Mouse (Mus musculus): Measurements from ENCODE around the gene Scnm1. TPM values are rescaled to one million over a fixed set of nuclear protein-coding genes. Genes with fewer than 3 reads are reported as not detected.

Gene Scnm1
- polyA plus RNA-seq (2012; rRNA removed) (22.4 and 33.1 TPM in 2 replicates), polyA plus RNA-seq (2014; fragmentation: Nextera tagmentation; extraction: Ambion mirVana) (23.1 and 24.8 TPM in 2 replicates)

DNA sequence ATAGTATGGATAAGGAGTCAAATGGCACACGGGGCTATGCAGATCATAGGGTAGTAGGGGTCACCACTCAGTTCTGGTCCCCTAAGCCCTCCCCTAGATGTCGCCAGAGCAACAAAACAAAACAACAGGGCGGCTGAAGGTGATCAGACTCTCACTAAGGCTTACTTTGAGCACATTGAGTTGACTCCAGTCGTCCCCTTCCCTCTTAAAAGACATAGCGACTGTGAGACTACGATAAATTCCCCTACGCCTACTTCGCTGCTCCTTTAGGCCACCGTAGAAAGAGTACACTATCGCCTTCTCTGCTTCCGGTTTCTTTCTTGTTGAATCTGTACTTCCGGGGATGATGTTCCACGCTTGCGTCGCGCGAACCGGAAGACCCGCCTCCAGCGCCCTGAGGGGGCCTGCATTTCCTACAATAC, at the start of gene Scnm1, which contains the start of gene Lysmd1:
Gene Scnm1, minus strand, starts transcription at position 332 of the 422 bp plus-strand sequence.
Gene Lysmd1, plus strand, starts transcription at position 409 of the 422 bp plus-strand sequence.
- ATAC-seq (ENCODE audit: insufficient read depth) (peak; percentile 92), DNase-seq (ENCODE audit: low read depth in 3 of 3, low spot score in 3 of 3) (peak; percentile 91 to 95 (median 94))
- Histone ChIP-seq H3K27ac (peak within 1 kb of the TSS; percentile 54), H3K27me3 (ENCODE audit: control insufficient read depth, insufficient read depth, low read length) (no peaks in the 10 kb centered on the region), H3K36me3 (replicated peaks; ENCODE audit: control insufficient read depth, insufficient read depth, low read depth) (no peaks in the 10 kb centered on the region), H3K9ac (replicated peaks) (peak within 1 kb of the TSS; percentile 82), H3K4me3 (ENCODE audit: insufficient read depth in 1 of 2, low read depth in 2 of 2, low read length in 2 of 2) (peak within 1 kb of the TSS; percentile 72 to 99), H3K9me3 (ENCODE audit: control insufficient read depth, low read length) (no peaks in the 10 kb centered on the region), H3K4me1 (replicated peaks; ENCODE audit: control insufficient read depth in 2 of 2, insufficient read depth in 2 of 2, low read length in 1 of 2) (peaks cover 10 to 18% of the 10 kb centered on the region in 2 experiments), H3K4me2 (ENCODE audit: low read depth) (peak within 1 kb of the TSS; percentile 96)
- WGBS (ENCODE audit: insufficient replicate concordance): under 1% methylated on average over 20 of the region's 20 CpGs
- peak; percentile 1; the same call in 1 of the 2 replicates for TF ChIP-seq CTCF (IDR thresholded peaks at IDR 0.05; ENCODE audit: low read depth)
- peak; percentile 13; the same call in 1 of the 2 replicates for TF ChIP-seq EP300 (IDR thresholded peaks at IDR 0.05; ENCODE audit: low read depth)

DNA sequence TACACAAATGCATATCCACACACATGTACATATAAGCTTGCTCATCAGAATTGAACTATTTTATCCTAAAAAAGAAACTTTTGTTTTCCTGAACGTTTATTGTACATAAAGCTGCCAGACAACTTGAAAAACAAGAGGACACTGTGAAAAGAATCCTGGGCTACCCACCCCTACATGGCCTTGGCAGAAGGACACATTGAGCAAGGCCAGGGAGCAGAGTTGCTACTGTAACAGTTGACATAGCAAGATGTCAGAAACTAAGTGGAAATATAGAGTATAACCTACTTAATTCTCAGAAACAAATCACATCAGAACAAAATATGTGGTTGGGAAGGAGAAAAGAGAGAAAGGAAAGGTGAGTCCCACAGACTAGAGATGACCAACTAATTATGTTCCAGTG, 48.0 kb upstream of the Scnm1 start:
- 58% methylated on average over 1 of the region's 1 CpGs for WGBS (ENCODE audit: insufficient replicate concordance)
- no peak for ATAC-seq (ENCODE audit: insufficient read depth)

DNA sequence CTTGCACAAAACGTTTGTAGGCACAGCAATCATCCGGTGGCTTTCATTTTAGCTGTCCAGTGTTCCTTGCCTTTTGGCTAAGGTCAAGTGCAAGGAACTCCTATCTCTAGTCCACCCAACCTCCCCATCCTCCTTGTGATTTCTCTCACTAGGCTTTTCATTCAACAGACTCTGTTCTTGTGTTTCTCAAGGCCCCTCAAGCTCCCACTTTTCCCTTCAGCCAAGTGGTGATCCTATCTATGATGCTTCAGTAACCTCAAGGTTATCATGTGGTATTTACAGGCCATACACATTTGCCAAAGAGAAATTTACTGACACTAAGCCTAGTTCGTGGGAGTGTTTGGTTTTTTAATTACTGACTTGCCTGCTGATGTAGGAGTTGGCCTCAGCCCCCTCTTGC, 46.1 kb upstream of the Scnm1 start:
- no peak for ATAC-seq (ENCODE audit: insufficient read depth)
- no peaks in the 10 kb centered on the region for H3K4me1 ChIP-seq (replicated peaks; ENCODE audit: control insufficient read depth in 2 of 2, insufficient read depth in 2 of 2, low read length in 1 of 2)
- H3K36me3 ChIP-seq (replicated peaks; ENCODE audit: control insufficient read depth, insufficient read depth, low read depth): peaks cover 9% of the 10 kb centered on the region
- no peak for DNase-seq (ENCODE audit: low read depth in 3 of 3, low spot score in 3 of 3)
- no peak overlapping the region for H3K4me2 ChIP-seq (ENCODE audit: low read depth)
- H3K9me3 ChIP-seq (ENCODE audit: control insufficient read depth, low read length): no peaks in the 10 kb centered on the region
- 68% methylated on average over 3 of the region's 3 CpGs for WGBS (ENCODE audit: insufficient replicate concordance)
- H3K4me3 ChIP-seq (ENCODE audit: insufficient read depth in 1 of 2, low read depth in 2 of 2, low read length in 2 of 2): no peak overlapping the region
- no peak overlapping the region for H3K9ac ChIP-seq (replicated peaks)
- no peak overlapping the region for H3K27ac ChIP-seq
- TF ChIP-seq CTCF (IDR thresholded peaks at IDR 0.05; ENCODE audit: low read depth) (no peak), EP300 (IDR thresholded peaks at IDR 0.05; ENCODE audit: low read depth) (no peak)
- H3K27me3 ChIP-seq (ENCODE audit: control insufficient read depth, insufficient read depth, low read length): peaks cover 3% of the 10 kb centered on the region; the same call in 1 of the 2 replicates

More for the DNA sequence above, 48.0 kb upstream of the Scnm1 start:
- DNase-seq (ENCODE audit: low read depth in 3 of 3, low spot score in 3 of 3): no peak
- TF ChIP-seq CTCF (IDR thresholded peaks at IDR 0.05; ENCODE audit: low read depth): no peak
- H3K27me3 ChIP-seq (ENCODE audit: control insufficient read depth, insufficient read depth, low read length): no peaks in the 10 kb centered on the region
- no peaks in the 10 kb centered on the region for H3K4me1 ChIP-seq (replicated peaks; ENCODE audit: control insufficient read depth in 2 of 2, insufficient read depth in 2 of 2, low read length in 1 of 2)
- peaks cover 22% of the 10 kb centered on the region for H3K36me3 ChIP-seq (replicated peaks; ENCODE audit: control insufficient read depth, insufficient read depth, low read depth)
- H3K4me3 ChIP-seq (ENCODE audit: insufficient read depth in 1 of 2, low read depth in 2 of 2, low read length in 2 of 2): no peak overlapping the region
- H3K27ac ChIP-seq: no peak overlapping the region
- H3K9me3 ChIP-seq (ENCODE audit: control insufficient read depth, low read length): no peaks in the 10 kb centered on the region
- no peak overlapping the region for H3K4me2 ChIP-seq (ENCODE audit: low read depth)
- no peak overlapping the region for H3K9ac ChIP-seq (replicated peaks)

DNA sequence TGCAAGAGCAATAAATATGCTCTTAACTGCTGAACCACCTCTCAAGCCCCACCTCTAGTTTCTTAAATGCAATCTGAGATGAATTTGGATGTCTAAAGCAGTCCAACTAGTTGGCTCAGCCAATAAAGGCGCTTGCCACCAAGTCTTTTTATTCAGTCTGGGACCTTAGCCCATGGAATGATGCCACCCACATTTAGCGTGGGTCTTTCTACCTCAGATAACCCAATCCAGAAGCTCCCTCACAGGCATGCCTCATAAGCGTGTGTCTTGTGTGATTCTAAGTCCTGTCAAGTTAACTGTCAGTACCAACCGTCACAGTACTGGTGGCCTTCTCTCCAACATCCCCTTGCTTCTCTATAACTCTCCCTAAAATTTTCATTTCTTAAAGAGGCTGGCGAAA, 45.1 kb upstream of the Scnm1 start:
- no peak for ATAC-seq (ENCODE audit: insufficient read depth)
- H3K4me2 ChIP-seq (ENCODE audit: low read depth): no peak overlapping the region
- no peak overlapping the region for H3K4me3 ChIP-seq (ENCODE audit: insufficient read depth in 1 of 2, low read depth in 2 of 2, low read length in 2 of 2)
- DNase-seq (ENCODE audit: low read depth in 3 of 3, low spot score in 3 of 3): no peak
- H3K9me3 ChIP-seq (ENCODE audit: control insufficient read depth, low read length): no peaks in the 10 kb centered on the region
- WGBS (ENCODE audit: insufficient replicate concordance): 68% methylated on average over 5 of the region's 5 CpGs
- H3K27me3 ChIP-seq (ENCODE audit: control insufficient read depth, insufficient read depth, low read length): peaks cover 12% of the 10 kb centered on the region
- H3K9ac ChIP-seq (replicated peaks): no peak overlapping the region
- H3K4me1 ChIP-seq (replicated peaks; ENCODE audit: control insufficient read depth in 2 of 2, insufficient read depth in 2 of 2, low read length in 1 of 2): no peaks in the 10 kb centered on the region
- no peak overlapping the region for H3K27ac ChIP-seq
- TF ChIP-seq CTCF (IDR thresholded peaks at IDR 0.05; ENCODE audit: low read depth) (no peak), EP300 (IDR thresholded peaks at IDR 0.05; ENCODE audit: low read depth) (no peak)
- H3K36me3 ChIP-seq (replicated peaks; ENCODE audit: control insufficient read depth, insufficient read depth, low read depth): peaks cover 1% of the 10 kb centered on the region; the same call in 1 of the 2 replicates

DNA sequence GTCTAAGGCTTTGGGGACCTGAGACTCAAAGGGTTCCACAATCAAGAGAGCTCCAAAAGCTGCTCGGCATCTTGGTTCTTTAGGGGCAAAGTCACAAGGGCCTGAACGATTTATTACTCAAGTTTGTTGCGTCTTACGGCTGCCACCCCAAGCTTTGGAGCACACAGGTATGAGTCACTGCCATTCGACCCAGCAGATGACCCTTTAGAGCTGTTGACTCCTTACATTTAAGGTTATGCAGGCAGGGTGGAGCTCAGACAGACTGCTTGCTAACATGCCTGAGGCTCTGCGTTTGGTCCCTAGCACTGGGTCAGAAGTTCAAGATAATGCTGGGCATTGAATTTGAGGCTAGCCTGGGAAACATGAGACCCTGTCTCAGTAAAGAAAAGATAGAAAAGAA, 43.8 kb upstream of the Scnm1 start:
- Histone ChIP-seq H3K36me3 (replicated peaks; ENCODE audit: control insufficient read depth, insufficient read depth, low read depth) (no peaks in the 10 kb centered on the region), H3K27me3 (ENCODE audit: control insufficient read depth, insufficient read depth, low read length) (peaks cover 25% of the 10 kb centered on the region), H3K27ac (no peak overlapping the region), H3K4me2 (ENCODE audit: low read depth) (no peak overlapping the region), H3K9ac (replicated peaks) (no peak overlapping the region), H3K4me1 (replicated peaks; ENCODE audit: control insufficient read depth in 2 of 2, insufficient read depth in 2 of 2, low read length in 1 of 2) (no peaks in the 10 kb centered on the region), H3K9me3 (ENCODE audit: control insufficient read depth, low read length) (no peaks in the 10 kb centered on the region), H3K4me3 (ENCODE audit: insufficient read depth in 1 of 2, low read depth in 2 of 2, low read length in 2 of 2) (no peak overlapping the region)
- TF ChIP-seq CTCF (IDR thresholded peaks at IDR 0.05; ENCODE audit: low read depth) (no peak), EP300 (IDR thresholded peaks at IDR 0.05; ENCODE audit: low read depth) (no peak)
- 55% methylated on average over 6 of the region's 6 CpGs for whole genome bisulfite sequencing (ENCODE audit: insufficient replicate concordance)
- DNase-seq (ENCODE audit: low read depth in 3 of 3, low spot score in 3 of 3) (no peak), ATAC-seq (ENCODE audit: insufficient read depth) (no peak)
